Mouse (Mus musculus): ENCODE measurements at regions not wholly inside any gene's neighbourhood (a gene's known extent, or its start where the extent isn't known, plus 50 kb on each side); places are given as distances from the start of the nearest gene placed in this dataset.
A peak's percentile ranks its signal among the peaks of the same experiment; 100 is the strongest.

DNA sequence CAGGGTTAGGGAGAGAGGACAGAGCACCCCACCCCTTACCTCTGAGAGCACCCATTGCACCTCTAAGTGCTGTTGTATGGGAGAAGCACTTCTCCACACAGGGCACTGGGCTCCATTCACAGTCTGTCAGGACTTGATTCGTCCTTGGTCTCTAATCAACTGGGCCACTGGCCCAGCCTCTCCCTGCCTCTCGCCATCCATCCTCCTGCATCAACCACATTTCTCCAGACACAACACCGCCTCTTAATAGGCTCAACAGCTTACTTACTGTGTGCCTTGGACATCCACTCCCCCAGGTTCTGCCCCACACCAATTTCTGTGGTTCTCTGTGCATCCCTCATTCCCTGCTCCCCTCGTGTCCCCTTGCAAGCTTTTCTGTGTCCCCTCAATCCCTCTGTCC lies 166.9 kb downstream of the Zfp36l1 start:
- H3K9ac ChIP-seq (ENCODE audit: low read depth, low read length) = no peak overlapping the region
- WGBS = 78% methylated on average over 4 of the region's 4 CpGs
- peak overlapping the region; percentile 78; the same call in 1 of the 2 replicates for H3K27ac ChIP-seq (ENCODE audit: low read depth, low read length)
- no peak for TF ChIP-seq CTCF (IDR thresholded peaks at IDR 0.05; ENCODE audit: low read depth)
- H3K4me3 ChIP-seq (ENCODE audit: low read depth, low read length) = no peak overlapping the region
- no peaks in the 10 kb centered on the region for H3K9me3 ChIP-seq (ENCODE audit: control insufficient read depth)
- ATAC-seq = no peak
- H3K36me3 ChIP-seq (ENCODE audit: control insufficient read depth, insufficient read depth) = no peaks in the 10 kb centered on the region
- H3K27me3 ChIP-seq (replicated peaks; ENCODE audit: control insufficient read depth, insufficient read depth, low read length) = no peaks in the 10 kb centered on the region
- no peak overlapping the region for H3K4me2 ChIP-seq (replicated peaks; ENCODE audit: low read depth)
- H3K4me1 ChIP-seq (replicated peaks; ENCODE audit: control insufficient read depth, insufficient read depth, low read length) = peaks cover 13% of the 10 kb centered on the region

DNA sequence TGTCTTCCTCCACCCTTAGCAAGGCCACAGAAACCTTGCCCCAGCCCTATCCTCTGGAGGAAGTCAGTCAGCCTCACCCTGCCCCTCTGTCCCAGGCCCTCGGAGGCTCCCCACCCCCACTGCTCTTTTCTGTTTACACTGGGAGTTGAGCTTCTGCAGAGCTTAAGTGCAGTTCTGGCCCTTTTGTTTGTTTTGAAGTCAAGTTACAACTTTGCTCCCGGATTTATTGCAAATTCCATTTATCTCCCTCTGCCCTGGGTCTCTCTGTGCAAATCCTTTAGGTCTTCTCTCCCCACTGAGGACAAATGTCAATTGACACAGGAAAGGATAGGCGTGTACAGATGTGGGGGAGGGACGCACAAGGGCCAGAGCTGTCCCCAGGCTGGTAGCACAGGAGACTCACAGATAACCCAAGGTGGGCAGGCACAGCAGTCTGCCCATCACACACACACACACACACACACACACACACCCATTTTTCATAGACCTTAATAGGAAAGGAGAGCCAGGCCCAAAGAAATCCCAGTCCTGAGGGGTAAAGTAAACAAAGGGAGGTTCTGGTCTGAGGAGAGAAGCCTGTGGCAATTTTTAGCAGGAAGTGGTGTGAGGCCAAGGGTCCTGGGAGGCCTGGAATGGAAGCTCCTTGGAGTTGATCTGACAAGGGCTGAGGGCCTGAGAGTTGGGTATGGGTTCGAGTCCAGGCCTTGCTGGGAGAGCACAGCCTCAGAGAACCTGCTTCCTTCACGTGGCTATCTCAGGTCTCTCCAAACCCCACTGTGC lies 167.9 kb downstream of the Zfp36l1 start:
- TF ChIP-seq CTCF (IDR thresholded peaks at IDR 0.05; ENCODE audit: low read depth) = no peak
- Histone ChIP-seq H3K9ac (ENCODE audit: low read depth, low read length) (no peak overlapping the region), H3K4me1 (replicated peaks; ENCODE audit: control insufficient read depth, insufficient read depth, low read length) (peaks cover 13% of the 10 kb centered on the region), H3K4me3 (ENCODE audit: low read depth, low read length) (no peak overlapping the region), H3K36me3 (ENCODE audit: control insufficient read depth, insufficient read depth) (no peaks in the 10 kb centered on the region), H3K4me2 (replicated peaks; ENCODE audit: low read depth) (no peak overlapping the region), H3K27ac (ENCODE audit: low read depth, low read length) (peak overlapping the region; percentile 78), H3K27me3 (replicated peaks; ENCODE audit: control insufficient read depth, insufficient read depth, low read length) (no peaks in the 10 kb centered on the region), H3K9me3 (ENCODE audit: control insufficient read depth) (no peaks in the 10 kb centered on the region)
- 10% methylated on average over 6 of the region's 6 CpGs for WGBS
- ATAC-seq = peak; percentile 72

DNA sequence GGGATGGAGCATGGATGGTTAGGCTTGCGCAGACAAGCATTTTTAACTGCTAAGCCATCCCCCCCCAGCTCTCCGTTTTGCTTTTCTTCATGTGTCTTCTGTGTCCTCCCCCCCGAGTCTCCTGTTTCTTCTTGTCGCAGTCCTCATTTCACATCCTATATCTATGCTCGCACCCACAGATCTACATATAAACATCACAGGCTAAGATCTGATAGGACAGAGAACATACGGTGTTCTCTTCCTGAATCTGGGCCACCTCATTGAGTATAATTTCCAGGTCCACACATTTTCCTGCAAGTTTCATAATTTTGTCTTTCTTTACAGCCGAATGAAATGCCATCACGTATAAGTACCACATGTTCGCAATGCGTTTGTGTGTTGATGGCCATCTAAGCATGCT lies 168.7 kb downstream of the Zfp36l1 start:
- TF ChIP-seq CTCF (IDR thresholded peaks at IDR 0.05; ENCODE audit: low read depth) = no peak
- H3K4me3 ChIP-seq (ENCODE audit: low read depth, low read length) = no peak overlapping the region
- no peaks in the 10 kb centered on the region for H3K36me3 ChIP-seq (ENCODE audit: control insufficient read depth, insufficient read depth)
- H3K9ac ChIP-seq (ENCODE audit: low read depth, low read length) = no peak overlapping the region
- WGBS = 73% methylated on average over 10 of the region's 10 CpGs
- H3K27me3 ChIP-seq (replicated peaks; ENCODE audit: control insufficient read depth, insufficient read depth, low read length) = no peaks in the 10 kb centered on the region
- no peak overlapping the region; the same call in 1 of the 2 replicates for H3K27ac ChIP-seq (ENCODE audit: low read depth, low read length)
- no peaks in the 10 kb centered on the region for H3K9me3 ChIP-seq (ENCODE audit: control insufficient read depth)
- peaks cover 13% of the 10 kb centered on the region for H3K4me1 ChIP-seq (replicated peaks; ENCODE audit: control insufficient read depth, insufficient read depth, low read length)
- ATAC-seq = no peak
- no peak overlapping the region for H3K4me2 ChIP-seq (replicated peaks; ENCODE audit: low read depth)

DNA sequence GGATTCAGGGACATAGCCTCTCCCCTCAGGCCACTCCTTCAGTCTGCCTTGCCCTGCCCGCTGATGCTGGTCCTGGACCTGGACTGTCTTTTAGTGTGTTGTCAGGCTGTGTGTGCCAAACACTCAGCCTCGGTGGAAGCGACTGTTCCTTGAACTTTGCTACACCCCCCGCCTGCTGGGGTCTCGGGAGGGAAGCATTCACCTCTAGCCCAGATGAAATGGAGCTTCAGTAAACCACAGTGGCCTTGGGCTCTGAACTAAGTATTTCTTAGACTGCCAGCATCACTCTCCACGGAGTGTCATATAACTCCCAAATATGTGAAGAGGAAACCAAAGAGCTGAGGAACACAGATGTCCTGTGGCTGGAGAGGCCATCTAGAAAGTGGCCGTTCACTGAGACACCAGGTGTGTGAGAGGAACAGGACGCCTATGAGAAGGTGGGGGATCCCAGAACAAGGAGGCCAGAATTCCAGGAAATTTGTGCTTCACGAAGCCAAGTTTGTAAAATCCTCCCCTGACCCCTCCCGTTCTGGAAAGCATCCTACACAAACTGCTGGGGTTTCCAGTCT lies 170.2 kb downstream of the Zfp36l1 start:
- peaks cover 13% of the 10 kb centered on the region for H3K4me1 ChIP-seq (replicated peaks; ENCODE audit: control insufficient read depth, insufficient read depth, low read length)
- WGBS = 32% methylated on average over 10 of the region's 10 CpGs
- H3K4me2 ChIP-seq (replicated peaks; ENCODE audit: low read depth) = no peak overlapping the region
- H3K36me3 ChIP-seq (ENCODE audit: control insufficient read depth, insufficient read depth) = no peaks in the 10 kb centered on the region
- TF ChIP-seq CTCF (IDR thresholded peaks at IDR 0.05; ENCODE audit: low read depth) = no peak
- ATAC-seq = no peak
- no peaks in the 10 kb centered on the region for H3K9me3 ChIP-seq (ENCODE audit: control insufficient read depth)
- H3K27me3 ChIP-seq (replicated peaks; ENCODE audit: control insufficient read depth, insufficient read depth, low read length) = no peaks in the 10 kb centered on the region
- no peak overlapping the region for H3K9ac ChIP-seq (ENCODE audit: low read depth, low read length)
- no peak overlapping the region for H3K27ac ChIP-seq (ENCODE audit: low read depth, low read length)
- H3K4me3 ChIP-seq (ENCODE audit: low read depth, low read length) = no peak overlapping the region

DNA sequence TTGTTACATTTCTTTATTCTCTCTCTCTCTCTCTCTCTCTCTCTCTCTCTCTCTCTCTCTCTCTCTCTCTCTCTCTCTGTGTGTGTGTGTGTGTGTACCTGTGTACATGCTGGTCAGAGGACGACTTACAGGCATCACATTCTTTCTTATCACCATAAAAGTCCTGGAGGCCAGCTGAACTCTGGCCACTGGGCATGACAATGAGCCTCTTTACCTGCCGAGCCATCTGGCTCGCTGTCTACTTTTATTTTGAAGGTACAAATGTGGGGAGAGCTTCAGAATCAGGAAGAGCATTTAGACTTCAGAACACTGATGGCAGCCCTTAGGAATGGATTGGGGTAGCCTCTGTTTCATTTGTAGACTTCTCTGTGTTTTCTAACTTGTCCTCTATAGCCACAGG lies 171.0 kb downstream of the Zfp36l1 start:
- H3K4me1 ChIP-seq (replicated peaks; ENCODE audit: control insufficient read depth, insufficient read depth, low read length) = peaks cover 17% of the 10 kb centered on the region
- H3K27ac ChIP-seq (ENCODE audit: low read depth, low read length) = no peak overlapping the region
- no peaks in the 10 kb centered on the region for H3K27me3 ChIP-seq (replicated peaks; ENCODE audit: control insufficient read depth, insufficient read depth, low read length)
- no peaks in the 10 kb centered on the region for H3K36me3 ChIP-seq (ENCODE audit: control insufficient read depth, insufficient read depth)
- peak; percentile 35; the same call in 1 of the 2 replicates for ATAC-seq
- H3K4me2 ChIP-seq (replicated peaks; ENCODE audit: low read depth) = no peak overlapping the region
- no peak overlapping the region for H3K4me3 ChIP-seq (ENCODE audit: low read depth, low read length)
- TF ChIP-seq CTCF (IDR thresholded peaks at IDR 0.05; ENCODE audit: low read depth) = no peak
- H3K9me3 ChIP-seq (ENCODE audit: control insufficient read depth) = no peaks in the 10 kb centered on the region
- H3K9ac ChIP-seq (ENCODE audit: low read depth, low read length) = no peak overlapping the region
- WGBS = 37% methylated on average over 3 of the region's 3 CpGs

DNA sequence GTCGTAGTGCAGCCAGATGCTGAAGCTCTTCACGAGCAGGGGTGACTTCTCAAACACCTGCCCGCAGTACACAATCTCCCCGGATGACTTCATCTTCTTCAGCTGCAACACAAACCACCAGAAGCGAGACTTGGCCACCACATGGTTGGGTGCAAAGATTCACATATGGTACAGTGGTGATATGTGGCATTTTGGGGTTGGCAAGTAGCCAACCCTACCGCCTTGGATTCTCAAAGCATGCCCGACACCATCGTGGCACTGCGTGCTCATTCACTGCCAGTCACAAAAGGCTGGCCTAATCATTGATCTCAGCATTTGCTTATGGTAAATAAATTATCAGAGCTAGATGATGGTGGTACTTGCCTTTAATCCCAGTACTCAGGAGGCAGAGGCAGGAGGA lies 173.4 kb downstream of the Zfp36l1 start:
- Histone ChIP-seq H3K4me1 (replicated peaks; ENCODE audit: control insufficient read depth, insufficient read depth, low read length) (0 out of 2 replicates have a peak, but pooled peaks cover 4% of the 10 kb centered on the region), H3K4me3 (ENCODE audit: low read depth, low read length) (no peak overlapping the region), H3K27ac (ENCODE audit: low read depth, low read length) (no peak overlapping the region), H3K27me3 (replicated peaks; ENCODE audit: control insufficient read depth, insufficient read depth, low read length) (no peaks in the 10 kb centered on the region), H3K9ac (ENCODE audit: low read depth, low read length) (no peak overlapping the region), H3K36me3 (ENCODE audit: control insufficient read depth, insufficient read depth) (no peaks in the 10 kb centered on the region), H3K9me3 (ENCODE audit: control insufficient read depth) (no peaks in the 10 kb centered on the region), H3K4me2 (replicated peaks; ENCODE audit: low read depth) (no peak overlapping the region)
- no peak for ATAC-seq
- 92% methylated on average over 9 of the region's 9 CpGs for WGBS
- TF ChIP-seq CTCF (IDR thresholded peaks at IDR 0.05; ENCODE audit: low read depth) = no peak
